Mouse (Mus musculus) cerebellum, adult 9-11 months (tissue): ENCODE measurements at regions not wholly inside any gene's neighbourhood (a gene's known extent, or its start where the extent isn't known, plus 50 kb on each side); places are given as distances from the start of the nearest gene placed in this dataset.

Experiments used
- DNase-seq: peaks from one replicate; pipeline ENCODE4 v3.0.0; 2022

DNA sequence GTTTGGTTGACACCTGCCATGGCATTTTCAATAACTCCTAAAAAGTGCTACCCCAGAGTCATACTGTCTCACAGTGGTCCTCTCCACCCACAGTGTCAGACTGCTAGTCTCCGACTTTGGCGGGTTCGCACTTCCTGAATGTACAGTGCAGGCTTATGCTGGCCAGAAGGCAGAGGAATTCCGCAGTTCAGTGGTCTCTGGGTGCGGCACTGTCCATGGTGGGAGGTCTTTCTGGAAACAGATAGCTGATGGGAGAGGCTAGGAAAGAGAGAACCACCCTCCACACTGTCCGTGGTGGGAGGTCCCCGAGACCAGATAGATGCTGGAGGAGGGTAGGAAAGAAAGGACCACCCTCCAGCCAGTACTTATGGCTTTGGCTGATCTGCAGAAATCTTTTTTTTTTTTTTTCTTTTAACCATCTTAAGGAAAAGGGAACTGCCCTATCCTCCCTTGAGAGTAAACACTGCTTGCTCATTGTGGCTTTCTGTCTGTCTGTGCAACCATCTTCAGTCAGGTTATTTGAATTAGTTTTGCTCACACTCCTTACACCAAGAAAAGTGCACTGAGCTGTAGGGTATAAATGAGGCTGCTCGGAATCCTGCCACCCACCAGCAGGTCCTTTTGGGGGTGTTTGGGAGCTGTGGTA lies 227.2 kb downstream of the Kcnrg start:
- no peak for DNase-seq

- no peak for DNase-seq
Observed at GRCm38 (mm10) chr14:61835729-61836128, 228.5 kb downstream of the Kcnrg start.

DNA sequence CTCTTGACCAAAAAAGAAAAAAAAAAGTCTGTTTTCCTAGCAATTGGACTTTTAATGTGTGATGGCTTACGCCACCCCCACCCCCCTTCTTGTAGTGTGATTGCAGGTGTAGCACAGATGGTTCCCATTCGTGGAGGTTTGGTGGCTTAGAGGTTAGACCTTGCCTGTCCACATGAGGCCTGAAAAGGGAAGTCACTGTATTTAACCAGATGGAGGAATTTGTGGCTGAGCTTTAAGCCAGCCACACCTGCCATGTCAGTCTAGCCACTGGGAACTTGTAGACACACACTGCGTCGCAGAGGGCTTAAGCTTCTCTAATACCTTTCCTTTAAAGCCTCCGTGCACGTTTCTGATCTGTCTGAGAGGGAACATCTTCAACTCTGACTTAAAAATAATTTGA lies 229.0 kb downstream of the Kcnrg start:
- no peak for DNase-seq

GRCm38 (mm10) chr14:61836965-61837364 lies 229.7 kb downstream of the Kcnrg start:
- no peak for DNase-seq

DNA sequence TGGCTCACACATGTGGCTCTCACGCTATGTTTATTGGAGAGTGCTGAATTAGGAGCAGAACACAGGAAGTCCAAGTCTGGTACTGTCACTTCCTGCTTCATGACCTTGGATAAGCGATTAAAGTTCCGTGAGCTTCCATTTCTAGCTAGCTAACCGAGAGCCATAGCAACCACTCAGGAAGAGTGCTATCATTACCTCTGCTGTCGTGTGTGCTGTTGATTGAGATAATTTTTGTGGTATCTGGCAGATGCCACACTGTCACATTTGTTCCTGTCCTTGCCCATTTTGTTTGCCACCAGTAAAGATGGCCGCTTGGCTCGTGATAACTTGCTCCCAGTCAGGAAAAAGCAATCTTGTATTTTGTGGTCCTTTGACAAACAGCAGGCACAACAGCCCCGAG lies 230.6 kb downstream of the Kcnrg start:
- DNase-seq, result no peak

DNA sequence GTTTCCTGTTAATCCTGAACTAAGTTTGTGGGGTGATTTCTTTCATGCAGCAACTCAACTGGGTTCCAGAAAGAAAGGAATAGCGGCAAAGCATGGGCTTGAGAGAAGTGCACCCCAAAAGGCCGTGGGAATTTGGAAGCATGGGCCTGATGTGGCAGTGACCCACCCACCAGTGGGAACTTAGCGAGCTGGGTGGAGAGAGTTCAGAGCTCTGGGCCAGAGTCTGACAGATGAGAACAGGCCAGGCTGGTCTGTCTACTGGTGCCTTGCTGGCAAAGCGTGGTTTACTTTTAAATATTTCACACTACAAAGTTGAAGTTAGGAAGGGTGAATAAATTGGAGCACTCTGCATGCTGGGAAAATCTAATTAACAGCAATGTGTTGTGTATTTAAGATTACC lies 235.2 kb downstream of the Kcnrg start:
- no peak for DNase-seq

GRCm38 (mm10) chr14:61846441-61846840 lies 239.2 kb downstream of the Kcnrg start:
- DNase-seq, result no peak

- no peak for DNase-seq
Observed at GRCm38 (mm10) chr14:61850244-61850643, 243.0 kb downstream of the Kcnrg start.

DNA sequence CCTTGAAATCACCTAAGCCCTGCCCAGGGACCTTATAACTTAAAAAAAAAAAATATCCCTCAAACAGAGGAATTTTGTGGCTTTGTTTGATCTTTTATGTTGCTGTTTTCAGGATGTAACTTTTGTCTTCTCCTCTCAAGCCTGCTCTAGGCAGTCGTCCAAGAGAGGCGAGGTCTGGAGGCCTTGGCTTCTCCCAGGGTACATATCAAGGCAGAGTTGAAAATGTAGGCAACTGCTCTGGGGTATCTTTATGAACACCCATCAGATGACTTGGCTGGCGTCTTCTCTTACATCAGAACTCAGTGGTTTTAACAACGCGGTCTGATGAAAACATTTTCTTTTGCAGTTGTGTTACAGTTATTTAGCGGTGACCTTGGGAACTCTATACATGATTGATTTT lies 250.4 kb downstream of the Kcnrg start:
- no peak for DNase-seq

DNA sequence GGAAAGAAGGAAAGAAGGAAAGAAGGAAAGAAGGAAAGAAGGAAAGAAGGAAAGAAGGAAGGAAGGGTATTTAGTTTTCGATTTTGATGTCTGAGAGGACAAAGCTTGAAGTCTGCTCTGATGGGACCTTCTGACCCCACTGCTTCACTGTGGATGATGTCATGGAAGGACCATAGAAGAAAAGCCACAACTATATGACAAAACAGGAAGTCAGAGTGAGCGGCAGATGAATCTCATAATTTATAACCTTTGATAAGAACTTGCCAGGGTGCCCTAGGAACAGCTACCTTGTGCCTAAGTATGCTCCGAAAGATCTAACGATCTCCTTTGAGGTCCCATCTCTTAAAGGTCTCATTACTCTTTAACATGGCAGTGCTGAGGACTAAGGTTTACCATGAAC lies 253.4 kb downstream of the Kcnrg start:
- no peak for DNase-seq

DNA sequence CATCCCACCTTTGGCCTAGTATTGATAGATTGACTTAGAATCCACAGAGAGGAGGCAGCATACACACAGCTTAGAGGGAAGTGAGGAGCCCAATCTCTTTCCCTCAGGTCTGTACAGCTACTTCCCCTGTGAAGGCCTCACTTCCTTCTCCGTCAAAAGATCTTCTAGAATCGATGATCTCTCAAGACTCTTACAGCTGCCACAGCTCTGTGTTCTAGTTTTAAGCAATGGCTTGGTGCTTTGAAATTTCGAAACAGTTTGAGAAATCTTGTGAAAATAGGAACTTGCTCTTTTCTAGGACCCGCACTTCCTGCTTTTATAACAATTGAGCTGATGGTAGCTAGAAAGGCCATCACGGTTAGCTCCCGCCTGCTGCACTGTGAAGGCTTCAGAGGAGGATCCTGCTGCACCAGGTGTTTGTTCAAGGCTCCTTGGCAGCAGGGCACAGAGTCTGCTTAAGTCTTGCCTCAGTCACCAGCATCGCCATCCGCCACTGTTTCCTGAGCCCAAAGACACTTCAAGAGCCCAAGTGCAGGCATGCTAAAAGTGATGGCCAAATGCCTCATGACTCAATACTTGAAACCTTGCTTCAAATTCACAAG lies 254.2 kb downstream of the Kcnrg start:
- DNase-seq, result no peak

- no peak for DNase-seq
Observed at GRCm38 (mm10) chr14:61862931-61863330, 255.7 kb downstream of the Kcnrg start.

DNA sequence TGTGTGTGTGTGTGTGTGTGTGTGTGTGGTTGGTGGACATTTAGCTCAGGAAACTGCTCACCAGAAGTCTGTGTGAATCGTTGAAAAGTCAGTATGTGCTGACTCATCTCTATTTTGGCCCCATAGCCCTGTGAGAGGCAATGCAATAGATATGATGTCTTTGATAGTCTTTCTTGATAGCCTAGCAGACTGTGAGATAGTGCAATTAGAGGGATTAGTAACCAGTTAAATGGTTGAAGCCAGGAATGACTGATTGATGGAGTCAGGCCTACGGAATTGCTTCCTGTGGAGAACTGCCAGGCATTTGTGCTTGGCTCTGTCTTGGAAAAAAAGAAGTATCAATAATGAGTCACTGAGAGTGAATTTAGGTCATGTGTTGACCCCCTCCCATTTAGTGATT lies 256.2 kb downstream of the Kcnrg start:
- DNase-seq, result no peak

DNA sequence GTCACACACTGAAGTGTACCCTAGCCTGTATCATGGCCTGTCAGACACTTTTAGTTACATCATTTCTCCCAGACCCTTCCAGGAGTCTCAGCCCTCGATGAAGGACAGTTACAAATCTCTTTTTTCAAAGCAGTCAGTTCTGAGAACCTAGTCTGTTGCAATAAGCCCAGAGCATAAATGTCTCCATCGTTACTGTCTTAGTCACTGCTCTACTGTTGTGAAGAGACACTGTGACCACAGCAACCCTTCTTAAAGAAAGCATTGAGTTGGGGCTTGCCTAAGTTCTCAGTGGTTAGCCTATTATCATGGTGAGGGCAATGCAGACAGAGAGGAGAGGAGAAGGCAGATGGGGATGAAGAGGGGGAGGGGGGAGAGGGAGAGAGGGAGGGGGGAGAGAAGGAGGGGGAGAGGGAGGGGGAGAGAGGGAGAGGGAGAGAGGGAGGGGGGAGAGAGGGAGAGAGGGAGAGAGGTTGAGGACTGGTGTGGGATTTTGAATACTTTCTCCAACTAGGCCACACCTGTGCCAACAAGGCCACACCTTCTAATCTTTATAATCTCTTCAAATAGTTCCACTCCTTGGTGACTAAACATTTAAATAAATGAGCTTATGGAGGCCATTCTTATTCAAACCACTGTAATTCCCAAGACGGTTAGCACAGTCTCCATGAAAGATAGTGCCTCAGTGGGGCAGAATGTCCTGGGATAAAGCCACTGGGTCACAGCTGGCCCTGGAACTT lies 259.4 kb downstream of the Kcnrg start:
- DNase-seq, result no peak

DNA sequence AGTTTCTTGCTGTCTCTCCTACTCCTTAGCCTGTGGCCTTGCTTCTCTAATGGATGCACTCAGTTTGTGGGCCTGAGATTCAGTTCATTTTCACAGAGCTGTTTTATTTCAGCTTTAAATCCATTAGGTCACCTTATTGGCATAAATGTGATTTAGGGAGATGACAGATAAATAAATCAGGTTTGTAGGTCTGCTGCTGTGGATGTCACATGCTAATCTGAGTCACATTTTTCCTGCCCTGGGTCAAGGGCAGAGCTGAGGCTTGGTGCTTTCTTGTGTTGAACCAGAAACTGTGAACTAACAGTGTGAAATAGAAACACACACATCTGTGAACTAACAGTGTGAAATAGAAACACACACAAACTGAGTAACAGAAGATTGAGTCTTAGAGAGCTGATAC lies 266.9 kb downstream of the Kcnrg start:
- DNase-seq, result no peak

DNA sequence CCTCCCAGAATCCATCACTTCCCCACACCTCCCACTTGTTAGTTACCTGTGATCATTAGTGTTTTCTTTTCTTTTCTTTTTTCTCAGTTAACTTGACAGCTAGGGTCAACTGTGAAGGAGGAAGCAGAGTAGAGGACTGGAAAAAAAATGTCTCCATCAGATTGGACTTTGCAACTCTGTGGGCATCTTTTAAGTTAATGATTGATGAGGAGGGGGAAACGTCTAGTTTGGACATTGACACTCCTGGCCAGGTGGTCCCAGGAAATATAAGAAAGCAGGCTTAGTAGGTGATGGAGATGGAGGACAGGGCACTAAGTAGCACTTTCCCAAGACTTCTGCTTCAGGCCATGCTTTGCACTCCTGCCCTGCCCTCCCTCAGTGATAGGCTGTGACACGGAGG lies 272.2 kb downstream of the Kcnrg start:
- no peak for DNase-seq

DNA sequence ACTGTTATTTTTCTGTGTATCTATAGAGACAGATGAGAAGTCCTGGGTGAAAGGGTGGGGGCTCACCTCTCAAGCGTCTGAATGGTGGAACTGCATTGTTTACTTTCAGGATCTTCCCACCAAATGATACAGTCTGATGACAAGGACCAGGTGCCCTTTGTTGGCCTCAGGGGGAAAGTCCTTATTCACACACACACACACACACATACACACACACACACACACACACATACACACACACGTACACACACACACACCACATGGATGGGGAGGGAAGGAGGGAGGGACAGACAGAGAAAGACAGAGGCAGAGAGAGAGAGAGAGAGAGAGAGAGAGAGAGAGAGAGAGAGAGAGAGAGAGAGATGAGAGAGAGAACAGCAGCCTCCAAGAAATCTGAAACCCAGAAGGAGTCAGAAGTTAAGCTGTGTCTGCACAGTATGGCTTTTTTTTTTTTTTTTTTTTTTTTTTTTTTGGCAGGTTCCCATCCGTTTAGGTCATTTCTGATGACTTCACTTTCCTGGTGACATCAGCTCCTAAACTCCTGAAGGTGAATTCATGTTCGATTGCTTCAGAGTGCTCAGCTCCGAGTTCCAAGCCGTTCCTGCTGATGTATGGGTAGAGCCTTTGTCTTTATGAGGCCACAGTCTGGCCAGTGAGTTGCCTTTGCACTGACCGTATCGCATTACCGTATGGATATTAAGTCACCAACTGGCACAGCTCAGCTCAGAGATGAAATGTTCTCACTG lies 273.4 kb downstream of the Kcnrg start:
- DNase-seq, result no peak

- DNase-seq, result no peak
Observed at GRCm38 (mm10) chr14:61885241-61886015, 278.2 kb downstream of the Kcnrg start.

GRCm38 (mm10) chr14:61889626-61890025 lies 282.4 kb downstream of the Kcnrg start:
- no peak for DNase-seq

- no peak for DNase-seq
Observed at GRCm38 (mm10) chr14:61893786-61894185, 286.5 kb downstream of the Kcnrg start.

DNA sequence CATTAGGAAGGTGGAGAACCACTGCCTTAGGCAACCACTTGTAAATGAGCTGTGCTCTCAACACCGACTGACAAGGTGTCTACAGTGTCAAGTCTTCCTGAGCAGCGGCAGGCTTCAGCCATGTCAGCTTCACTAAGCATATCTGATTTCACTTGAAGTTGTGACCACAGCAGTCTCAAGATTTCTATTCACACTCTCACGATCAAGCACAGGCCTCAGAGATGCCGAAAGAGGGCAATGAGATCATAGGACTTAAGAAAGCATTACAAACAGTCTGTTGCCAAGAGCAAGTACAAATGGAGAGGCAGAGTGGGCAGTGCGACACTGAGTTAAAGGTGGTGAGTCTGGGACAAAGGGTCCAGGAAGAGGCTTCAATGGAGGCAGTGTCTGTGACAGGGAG lies 289.6 kb downstream of the Kcnrg start:
- no peak for DNase-seq

DNA sequence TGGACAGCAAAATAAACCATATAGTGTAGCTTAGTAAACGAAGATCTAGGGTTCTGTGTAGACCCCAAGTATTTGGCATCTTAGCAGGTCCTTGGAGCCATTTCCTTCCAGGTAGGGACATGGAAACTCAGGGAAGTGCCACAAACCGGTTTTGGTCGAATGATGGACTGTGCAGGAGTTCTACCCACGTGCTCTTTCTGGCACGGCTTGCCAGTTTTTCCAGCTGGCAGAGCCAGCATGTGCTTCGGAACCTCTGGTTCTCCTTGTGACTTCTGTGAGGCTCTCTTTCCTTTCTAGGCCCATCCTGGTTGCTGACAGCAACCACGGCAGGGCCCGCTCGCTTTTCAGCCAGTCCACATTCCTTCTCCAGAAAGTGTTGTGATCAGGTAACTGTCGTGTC lies 291.4 kb downstream of the Kcnrg start:
- DNase-seq, result no peak
